Mouse (Mus musculus): ENCODE measurements at regions not wholly inside any gene's neighbourhood (a gene's known extent, or its start where the extent isn't known, plus 50 kb on each side); places are given as distances from the start of the nearest gene placed in this dataset.

GRCm38 (mm10) chr3:153144217-153144616, 162.2 kb upstream of the St6galnac5 start:
- no peak for TF ChIP-seq POLR2A (IDR thresholded peaks at IDR 0.05; ENCODE audit: low read depth, low read length)
- no peak for TF ChIP-seq CTCF (conservative IDR thresholded peaks at IDR 0.05; ENCODE audit: insufficient read depth, insufficient read length, low read depth, low read length)
